Mouse (Mus musculus): ENCODE results near the gene Eif2b1.
"Not testable (repeated sequence)": the region's sequence is repeated elsewhere in the genome, so short reads cannot be mapped to it uniquely, and the experiment has no call there.

Gene Eif2b1

GRCm38 (mm10) chr5:124578633-124579317 lies at the start of gene Eif2b1, which contains the start of gene Gtf2h3:
Gene Eif2b1, minus strand, starts transcription at chr5:124579131.
Gene Gtf2h3, plus strand, starts transcription at chr5:124579140.
- DNase-seq, result peak; percentile 76 to 85

- DNase-seq, result no peak
Observed at GRCm38 (mm10) chr5:124624291-124624690, 45.4 kb upstream of the Eif2b1 start.

- DNase-seq, result no peak
Observed at GRCm38 (mm10) chr5:124622890-124623289, 44.0 kb upstream of the Eif2b1 start.

- no peak for DNase-seq
Observed at GRCm38 (mm10) chr5:124621362-124621761, 42.4 kb upstream of the Eif2b1 start.

- DNase-seq, result no peak
Observed at GRCm38 (mm10) chr5:124618711-124619110, 39.8 kb upstream of the Eif2b1 start.

- DNase-seq, result peak; percentile 38 to 64
Observed at GRCm38 (mm10) chr5:124614709-124615108, 35.8 kb upstream of the Eif2b1 start.

- no peak for DNase-seq
Observed at GRCm38 (mm10) chr5:124610965-124611364, 32.0 kb upstream of the Eif2b1 start.

GRCm38 (mm10) chr5:124605041-124605622 lies 26.2 kb upstream of the Eif2b1 start:
- no peak for DNase-seq

- no peak for DNase-seq
Observed at GRCm38 (mm10) chr5:124604296-124604695, 25.4 kb upstream of the Eif2b1 start.

- peak in 1 of 2 experiments; percentile 37 for DNase-seq
Observed at GRCm38 (mm10) chr5:124602349-124602748, 23.4 kb upstream of the Eif2b1 start.

- DNase-seq, result not testable (repeated sequence)
Observed at GRCm38 (mm10) chr5:124599726-124600125, 20.8 kb upstream of the Eif2b1 start.

GRCm38 (mm10) chr5:124598224-124599174 lies 19.6 kb upstream of the Eif2b1 start:
- DNase-seq, result peak; percentile 32 to 53

GRCm38 (mm10) chr5:124592768-124593167 lies 13.8 kb upstream of the Eif2b1 start:
- DNase-seq, result no peak

GRCm38 (mm10) chr5:124582515-124582914 lies 3.6 kb upstream of the Eif2b1 start:
- DNase-seq, result no peak

- DNase-seq, result no peak
Observed at GRCm38 (mm10) chr5:124575467-124575866, 3.5 kb downstream of the Eif2b1 start.

GRCm38 (mm10) chr5:124571068-124571467 lies 7.9 kb downstream of the Eif2b1 start:
- no peak for DNase-seq

GRCm38 (mm10) chr5:124555145-124555544 lies 23.8 kb downstream of the Eif2b1 start:
- no peak for DNase-seq

GRCm38 (mm10) chr5:124553607-124554006 lies 25.3 kb downstream of the Eif2b1 start:
- no peak for DNase-seq

- DNase-seq, result peak; percentile 86 to 91
Observed at GRCm38 (mm10) chr5:124552558-124553307, 26.2 kb downstream of the Eif2b1 start, which contains the start of gene Ddx55. Gene Ddx55, plus strand, starts transcription at chr5:124552864.

- DNase-seq, result no peak
Observed at GRCm38 (mm10) chr5:124552094-124552472, 26.8 kb downstream of the Eif2b1 start.

- DNase-seq, result not testable (repeated sequence)
Observed at GRCm38 (mm10) chr5:124551349-124552093, 27.4 kb downstream of the Eif2b1 start.

- not testable (repeated sequence) for DNase-seq
Observed at GRCm38 (mm10) chr5:124550737-124551136, 28.2 kb downstream of the Eif2b1 start.

Data from thymus, adult 18-20 months (tissue).